Mouse (Mus musculus): ENCODE data around the gene AY074887. TPM values are rescaled to one million over a fixed set of nuclear protein-coding genes. Genes with fewer than 3 reads are reported as not detected.

Gene AY074887
- total and polyA plus RNA-seq, 3 experiments = 0.32 TPM; not detected in 2

GRCm38 (mm10) chr9:54919946-54920345, 30.9 kb downstream of the AY074887 start:
- no peaks in the 10 kb centered on the region for H3K4me1 ChIP-seq (ENCODE audit: control insufficient read depth in 1 of 2, insufficient read depth in 2 of 2, low read length in 2 of 2)

GRCm38 (mm10) chr9:54918781-54919180, 32.0 kb downstream of the AY074887 start:
- H3K27ac ChIP-seq (ENCODE audit: control insufficient read depth, low read depth, low read length) = no peak overlapping the region

More at GRCm38 (mm10) chr9:54919946-54920345, 30.9 kb downstream of the AY074887 start:
- Histone ChIP-seq H3K9ac (ENCODE audit: control insufficient read depth, low read depth, low read length, poor library complexity, severe bottlenecking) (no peak overlapping the region), H3K36me3 (ENCODE audit: control insufficient read depth in 1 of 2, insufficient read depth in 2 of 2, low read length in 2 of 2) (no peaks in the 10 kb centered on the region), H3K4me3 (ENCODE audit: control insufficient read depth in 1 of 2, insufficient read depth in 1 of 2, low read depth in 2 of 2, low read length in 2 of 2) (no peak overlapping the region), H3K79me2 (ENCODE audit: control insufficient read depth, insufficient read depth, low read length, poor library complexity) (no peaks in the 10 kb centered on the region), H3K9me3 (replicated peaks; ENCODE audit: insufficient read depth, low read length) (no peaks in the 10 kb centered on the region), H3K27ac (ENCODE audit: control insufficient read depth, low read depth, low read length) (no peak overlapping the region), H3K27me3 (ENCODE audit: control insufficient read depth in 1 of 2, insufficient read depth in 2 of 2, low read length in 2 of 2) (peaks cover 8% of the 10 kb centered on the region in 2 experiments)
- TF ChIP-seq MAZ (IDR thresholded peaks at IDR 0.05; ENCODE audit: low read depth, low read length) (no peak), POLR2A (IDR thresholded peaks at IDR 0.05; ENCODE audit: control insufficient read depth in 1 of 2, insufficient read depth in 1 of 2, low read depth in 1 of 2, low read length in 2 of 2, poor library complexity in 1 of 2) (no peak), TAL1 (IDR thresholded peaks at IDR 0.05; ENCODE audit: low read length) (no peak), JUND (IDR thresholded peaks at IDR 0.05; ENCODE audit: low read depth, low read length) (no peak), MEF2A (IDR thresholded peaks at IDR 0.05; ENCODE audit: extremely low read depth, insufficient replicate concordance, low read depth, low read length, poor library complexity, severe bottlenecking) (no peak), ELF1 (IDR thresholded peaks at IDR 0.05; ENCODE audit: low read depth, low read length) (no peak), MXI1 (IDR thresholded peaks at IDR 0.05; ENCODE audit: low read depth, low read length) (no peak), SIN3A (IDR thresholded peaks at IDR 0.05; ENCODE audit: low read length) (no peak)
- DNase-seq (ENCODE audit: low read depth, low spot score) = no peak

GRCm38 (mm10) chr9:54918191-54918590, 32.6 kb downstream of the AY074887 start:
- no peak overlapping the region for H3K4me3 ChIP-seq (ENCODE audit: control insufficient read depth in 1 of 2, insufficient read depth in 1 of 2, low read depth in 2 of 2, low read length in 2 of 2)
- H3K79me2 ChIP-seq (ENCODE audit: control insufficient read depth, insufficient read depth, low read length, poor library complexity) = no peaks in the 10 kb centered on the region
- H3K36me3 ChIP-seq (ENCODE audit: control insufficient read depth in 1 of 2, insufficient read depth in 2 of 2, low read length in 2 of 2) = no peaks in the 10 kb centered on the region
- no peak overlapping the region for H3K9ac ChIP-seq (ENCODE audit: control insufficient read depth, low read depth, low read length, poor library complexity, severe bottlenecking)
- no peak overlapping the region for H3K27ac ChIP-seq (ENCODE audit: control insufficient read depth, low read depth, low read length)
- DNase-seq (ENCODE audit: low read depth, low spot score) = no peak
- peaks cover 8% of the 10 kb centered on the region in 2 experiments for H3K27me3 ChIP-seq (ENCODE audit: control insufficient read depth in 1 of 2, insufficient read depth in 2 of 2, low read length in 2 of 2)
- H3K9me3 ChIP-seq (replicated peaks; ENCODE audit: insufficient read depth, low read length) = no peaks in the 10 kb centered on the region
- no peaks in the 10 kb centered on the region for H3K4me1 ChIP-seq (ENCODE audit: control insufficient read depth in 1 of 2, insufficient read depth in 2 of 2, low read length in 2 of 2)
- no peak for TF ChIP-seq TCF12 (IDR thresholded peaks at IDR 0.05; ENCODE audit: low read depth, low read length)
- no peak for TF ChIP-seq MAFK (IDR thresholded peaks at IDR 0.05; ENCODE audit: borderline replicate concordance, low read depth, low read length)
- TF ChIP-seq SIN3A (IDR thresholded peaks at IDR 0.05; ENCODE audit: low read length) = no peak
- TF ChIP-seq POLR2A (IDR thresholded peaks at IDR 0.05; ENCODE audit: control insufficient read depth in 1 of 2, insufficient read depth in 1 of 2, low read depth in 1 of 2, low read length in 2 of 2, poor library complexity in 1 of 2) = no peak
- no peak for TF ChIP-seq MAZ (IDR thresholded peaks at IDR 0.05; ENCODE audit: low read depth, low read length)
- TF ChIP-seq UBTF (IDR thresholded peaks at IDR 0.05; ENCODE audit: borderline replicate concordance, insufficient read depth, low read depth, low read length) = no peak
- no peak for TF ChIP-seq MAX (IDR thresholded peaks at IDR 0.05; ENCODE audit: low read length)

More at GRCm38 (mm10) chr9:54918781-54919180, 32.0 kb downstream of the AY074887 start:
- TF ChIP-seq ZC3H11A (IDR thresholded peaks at IDR 0.05; ENCODE audit: low read depth, low read length) (no peak), USF1 (IDR thresholded peaks at IDR 0.05; ENCODE audit: low read depth, low read length) (no peak), NRF1 (IDR thresholded peaks at IDR 0.05; ENCODE audit: insufficient read depth, low read depth, low read length, poor library complexity, severe bottlenecking) (no peak), EP300 (IDR thresholded peaks at IDR 0.05; ENCODE audit: low read depth in 1 of 2, low read length in 2 of 2) (no peak), SMC3 (IDR thresholded peaks at IDR 0.05; ENCODE audit: low read depth, low read length) (no peak), ZKSCAN1 (IDR thresholded peaks at IDR 0.05; ENCODE audit: low read depth, low read length) (no peak), MEF2A (IDR thresholded peaks at IDR 0.05; ENCODE audit: extremely low read depth, insufficient replicate concordance, low read depth, low read length, poor library complexity, severe bottlenecking) (no peak), GABPA (IDR thresholded peaks at IDR 0.05; ENCODE audit: low read depth, low read length) (no peak), SIN3A (IDR thresholded peaks at IDR 0.05; ENCODE audit: low read length) (no peak), MYC (IDR thresholded peaks at IDR 0.05; ENCODE audit: low read depth, low read length) (no peak), MYB (IDR thresholded peaks at IDR 0.05; ENCODE audit: low read depth, low read length) (no peak), KAT2A (conservative IDR thresholded peaks at IDR 0.05; ENCODE audit: low read depth, low read length) (no peak), POLR2AphosphoS5 (IDR thresholded peaks at IDR 0.05; ENCODE audit: borderline replicate concordance, low read depth, low read length) (no peak), TAL1 (IDR thresholded peaks at IDR 0.05; ENCODE audit: low read length) (no peak), HCFC1 (IDR thresholded peaks at IDR 0.05; ENCODE audit: low read depth, low read length) (no peak), UBTF (IDR thresholded peaks at IDR 0.05; ENCODE audit: borderline replicate concordance, insufficient read depth, low read depth, low read length) (no peak), ETS1 (IDR thresholded peaks at IDR 0.05; ENCODE audit: low read depth, low read length) (no peak), TCF12 (IDR thresholded peaks at IDR 0.05; ENCODE audit: low read depth, low read length) (no peak)
- H3K9me3 ChIP-seq (replicated peaks; ENCODE audit: insufficient read depth, low read length) = no peaks in the 10 kb centered on the region
- no peaks in the 10 kb centered on the region for H3K79me2 ChIP-seq (ENCODE audit: control insufficient read depth, insufficient read depth, low read length, poor library complexity)
- no peaks in the 10 kb centered on the region for H3K36me3 ChIP-seq (ENCODE audit: control insufficient read depth in 1 of 2, insufficient read depth in 2 of 2, low read length in 2 of 2)
- H3K4me3 ChIP-seq (ENCODE audit: control insufficient read depth in 1 of 2, insufficient read depth in 1 of 2, low read depth in 2 of 2, low read length in 2 of 2) = no peak overlapping the region
- peaks cover 8% of the 10 kb centered on the region in 2 experiments for H3K27me3 ChIP-seq (ENCODE audit: control insufficient read depth in 1 of 2, insufficient read depth in 2 of 2, low read length in 2 of 2)
- no peak overlapping the region for H3K9ac ChIP-seq (ENCODE audit: control insufficient read depth, low read depth, low read length, poor library complexity, severe bottlenecking)
- no peaks in the 10 kb centered on the region for H3K4me1 ChIP-seq (ENCODE audit: control insufficient read depth in 1 of 2, insufficient read depth in 2 of 2, low read length in 2 of 2)
- DNase-seq (ENCODE audit: low read depth, low spot score) = no peak

Data from MEL (cell line).